Mouse (Mus musculus): ENCODE measurements around the gene Olfr980.
"Not testable (repeated sequence)": the region's sequence is repeated elsewhere in the genome, so short reads cannot be mapped to it uniquely, and the experiment has no call there.

Olfr980 gene

GRCm38 (mm10) chr9:40009482-40009881 is at the start of gene Olfr980:
TSS of gene Olfr980 (minus strand) at chr9:40009582.
- no peak for DNase-seq (ENCODE audit: low read depth, low spot score)

GRCm38 (mm10) chr9:40050138-40050537 is 40.8 kb upstream of the Olfr980 start:
- DNase-seq (ENCODE audit: low read depth, low spot score) = no peak

- DNase-seq (ENCODE audit: low read depth, low spot score) = no peak
These were observed 11.8 kb upstream of the Olfr980 start, which contains the start of gene Olfr981 for GRCm38 (mm10) chr9:40021164-40021563. TSS of gene Olfr981 (plus strand) at chr9:40021464.

- DNase-seq (ENCODE audit: low read depth, low spot score) = no peak
These were observed 6.0 kb downstream of the Olfr980 start, which contains the start of gene Olfr979 for GRCm38 (mm10) chr9:40003365-40003764. TSS of gene Olfr979 (minus strand) at chr9:40003465.

- no peak for DNase-seq (ENCODE audit: low read depth, low spot score)
These were observed 17.6 kb downstream of the Olfr980 start, which contains the start of gene Olfr978 for GRCm38 (mm10) chr9:39991813-39992212. TSS of gene Olfr978 (plus strand) at chr9:39992113.

- not testable (repeated sequence) for DNase-seq (ENCODE audit: low read depth, low spot score)
These were observed 32.7 kb downstream of the Olfr980 start for GRCm38 (mm10) chr9:39976581-39977145.

DNA sequence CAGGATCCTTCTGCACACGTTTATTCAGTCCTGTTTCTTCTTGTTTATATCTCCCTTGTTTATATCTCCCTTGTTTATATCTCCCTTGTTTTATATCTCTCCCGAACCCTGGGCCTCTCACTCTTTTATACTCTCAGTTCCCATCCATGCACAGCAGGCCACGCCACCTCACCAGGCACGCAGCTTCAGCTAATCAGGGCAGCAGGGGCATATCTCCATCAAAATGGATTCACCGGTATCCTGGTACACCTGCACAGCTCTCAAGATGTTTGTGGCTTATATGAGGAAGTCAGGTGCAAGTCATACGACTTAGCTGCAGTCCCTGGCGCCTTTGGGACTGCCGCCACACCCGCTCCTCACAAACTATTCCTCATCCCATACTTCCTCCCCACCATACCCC is 48.3 kb downstream of the Olfr980 start, which contains the start of gene Olfr976:
Olfr976 (minus strand) TSS at position 101 of the 400 bp plus-strand sequence.
- DNase-seq (ENCODE audit: low read depth, low spot score) = not testable (repeated sequence)

Data from 3T3-L1 (cell line).